Mouse (Mus musculus) olfactory bulb, adult 2 months (tissue): ENCODE results near the gene Snai3. TPM values are rescaled to one million over a fixed set of nuclear protein-coding genes. Genes with fewer than 3 reads are reported as not detected.

ENCODE experiments used
- H3K27ac ChIP-seq: fragments of 200-500 bp; 2 replicates; pipeline ENCODE4 v1.5.1; 2012; ENCODE audit warnings: low read depth, low read length; ENCODE audit not compliant: insufficient read depth
- H3K4me1 ChIP-seq: fragments of 200-500 bp; 2 replicates; pipeline ENCODE4 v1.6.1; 2012; ENCODE audit warnings: low read length; ENCODE audit not compliant: control insufficient read depth, insufficient read depth
- H3K4me3 ChIP-seq: fragments of 200-500 bp; 2 replicates; pipeline ENCODE4 v1.5.1; 2012; ENCODE audit warnings: mild to moderate bottlenecking, low read depth, low read length, moderate library complexity; ENCODE audit not compliant: insufficient read depth
- CTCF ChIP-seq: fragments of 200-500 bp; IDR thresholded peaks from 2 replicates; pipeline ENCODE4 v1.5.1; 2012; ENCODE audit warnings: low read depth, mild to moderate bottlenecking, low read length, moderate library complexity; ENCODE audit not compliant: insufficient read depth
- POLR2A ChIP-seq: fragments of 200-500 bp; IDR thresholded peaks from 2 replicates; pipeline ENCODE4 v1.6.1; 2012; ENCODE audit warnings: mild to moderate bottlenecking, low read depth, low read length, moderate library complexity; ENCODE audit not compliant: insufficient read depth
- WGBS: fragments of 180-500 bp; shearing (Covaris S2); methylation state at CpG from one replicate; pipeline ENCODE4 v1.1.7; 2018; 5-methylcytosine and 5-hydroxymethylcytosine counted together
- polyA plus RNA-seq: library from polyadenylated mRNA; stranded (reverse); fragments of >200 nt; gene quantifications from 2 replicates; pipeline ENCODE4 v1.2.4, GENCODE M21; 2012; ENCODE audit warnings: low replicate concordance; ENCODE audit not compliant: missing spikeins, insufficient read depth, insufficient read length

The Snai3 gene
- polyA plus RNA-seq, 1 experiment, result not detected

- H3K4me1 ChIP-seq, result no peaks in the 10 kb centered on the region
- 74% methylated on average over 7 of the region's 7 CpGs for WGBS
- H3K4me3 ChIP-seq, result no peak overlapping the region
- H3K27ac ChIP-seq, result no peak overlapping the region
- TF ChIP-seq CTCF (no peak), POLR2A (no peak)
These were observed 9.3 kb downstream of the Snai3 start for GRCm38 (mm10) chr8:122451161-122451703.

GRCm38 (mm10) chr8:122445203-122445602 lies 15.3 kb downstream of the Snai3 start:
- H3K4me3 ChIP-seq, result no peak overlapping the region
- no peak for TF ChIP-seq CTCF
- TF ChIP-seq POLR2A, result no peak
- 64% methylated on average over 3 of the region's 3 CpGs for WGBS
- no peak overlapping the region for H3K27ac ChIP-seq
- peaks cover 9% of the 10 kb centered on the region for H3K4me1 ChIP-seq

GRCm38 (mm10) chr8:122444058-122444748 lies 16.3 kb downstream of the Snai3 start:
- 0 out of 2 replicates have a peak, but pooled peaks have one; percentile 21 for TF ChIP-seq POLR2A
- no peak for TF ChIP-seq CTCF

GRCm38 (mm10) chr8:122443262-122444006 lies 17.1 kb downstream of the Snai3 start, which contains the start of gene Mvd:
Gene Mvd (minus strand): TSS chr8:122443422.
- TF ChIP-seq POLR2A, result peak; percentile 93
- no peak for TF ChIP-seq CTCF
- under 1% methylated on average over 47 of the region's 47 CpGs for WGBS

More at GRCm38 (mm10) chr8:122444058-122444748, 16.3 kb downstream of the Snai3 start:
- peak overlapping the region; percentile 85 for H3K27ac ChIP-seq
- H3K4me3 ChIP-seq, result peak overlapping the region; percentile 68
- WGBS, result under 1% methylated on average over 19 of the region's 19 CpGs
- H3K4me1 ChIP-seq, result peaks cover 9% of the 10 kb centered on the region

GRCm38 (mm10) chr8:122442781-122443180 lies 17.8 kb downstream of the Snai3 start:
- Histone ChIP-seq H3K4me1 (peaks cover 9% of the 10 kb centered on the region), H3K4me3 (peak overlapping the region; percentile 78), H3K27ac (peak overlapping the region; percentile 23)
- TF ChIP-seq CTCF (no peak), POLR2A (no peak)
- WGBS, result 1% methylated on average over 12 of the region's 12 CpGs

More at GRCm38 (mm10) chr8:122443262-122444006, 17.1 kb downstream of the Snai3 start, which contains the start of gene Mvd:
- Histone ChIP-seq H3K4me1 (peaks cover 9% of the 10 kb centered on the region), H3K4me3 (peak within 1 kb of the TSS; percentile 78), H3K27ac (peak within 1 kb of the TSS; percentile 85)

- H3K4me3 ChIP-seq, result peak overlapping the region; percentile 78
- WGBS, result 6% methylated on average over 7 of the region's 7 CpGs
- peaks cover 9% of the 10 kb centered on the region for H3K4me1 ChIP-seq
- TF ChIP-seq POLR2A, result no peak
- TF ChIP-seq CTCF, result no peak
- no peak overlapping the region for H3K27ac ChIP-seq
These were observed 18.2 kb downstream of the Snai3 start for GRCm38 (mm10) chr8:122442356-122442755.

- H3K27ac ChIP-seq, result no peak overlapping the region
- TF ChIP-seq CTCF (no peak), POLR2A (no peak)
- H3K4me3 ChIP-seq, result no peak overlapping the region
- H3K4me1 ChIP-seq, result peaks cover 9% of the 10 kb centered on the region
- WGBS, result 93% methylated on average over 1 of the region's 1 CpGs
These were observed 19.2 kb downstream of the Snai3 start for GRCm38 (mm10) chr8:122441326-122441725.

GRCm38 (mm10) chr8:122439336-122439735 lies 21.2 kb downstream of the Snai3 start:
- H3K27ac ChIP-seq, result no peak overlapping the region
- peaks cover 7% of the 10 kb centered on the region for H3K4me1 ChIP-seq
- TF ChIP-seq CTCF (no peak), POLR2A (no peak)
- 92% methylated on average over 16 of the region's 16 CpGs for WGBS
- H3K4me3 ChIP-seq, result no peak overlapping the region

- TF ChIP-seq POLR2A, result no peak
- no peak for TF ChIP-seq CTCF
- WGBS, result 94% methylated on average over 13 of the region's 13 CpGs
- H3K4me1 ChIP-seq, result peaks cover 6% of the 10 kb centered on the region
These were observed 22.7 kb downstream of the Snai3 start for GRCm38 (mm10) chr8:122437708-122438331.

More at GRCm38 (mm10) chr8:122437708-122438331, 22.7 kb downstream of the Snai3 start:
- Histone ChIP-seq H3K4me3 (no peak overlapping the region), H3K27ac (no peak overlapping the region)
